Mouse (Mus musculus): Measurements from ENCODE around the gene Aif1l. TPM values are rescaled to one million over a fixed set of nuclear protein-coding genes. Genes with fewer than 3 reads are reported as not detected.
A peak's percentile ranks its signal among the peaks of the same experiment; 100 is the strongest.

Aif1l gene
- total RNA-seq, 2 experiments from 2014 or later: 16.0 to 18.2 TPM

DNA sequence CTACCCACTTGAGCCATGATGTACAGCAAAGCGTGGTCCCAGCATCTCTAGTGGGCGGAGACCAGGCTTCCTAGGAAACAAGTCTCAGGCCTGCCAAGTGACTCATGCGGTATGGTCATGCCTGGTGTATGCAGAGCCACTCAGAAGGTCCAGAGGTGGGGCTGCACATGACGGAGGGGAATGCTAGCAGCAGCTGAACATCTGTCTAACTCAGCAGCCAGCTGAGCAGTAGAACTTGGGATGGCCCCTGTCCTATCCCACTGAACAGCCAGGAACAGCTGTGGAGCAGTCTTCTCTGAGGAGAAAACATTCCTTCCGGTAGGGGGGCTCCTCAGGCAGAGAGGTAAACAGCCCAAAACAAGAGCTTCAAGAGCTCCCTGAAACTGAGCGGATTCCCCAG, 1.5 kb upstream of the Aif1l start:
- peak; percentile 71 for DNase-seq

DNA sequence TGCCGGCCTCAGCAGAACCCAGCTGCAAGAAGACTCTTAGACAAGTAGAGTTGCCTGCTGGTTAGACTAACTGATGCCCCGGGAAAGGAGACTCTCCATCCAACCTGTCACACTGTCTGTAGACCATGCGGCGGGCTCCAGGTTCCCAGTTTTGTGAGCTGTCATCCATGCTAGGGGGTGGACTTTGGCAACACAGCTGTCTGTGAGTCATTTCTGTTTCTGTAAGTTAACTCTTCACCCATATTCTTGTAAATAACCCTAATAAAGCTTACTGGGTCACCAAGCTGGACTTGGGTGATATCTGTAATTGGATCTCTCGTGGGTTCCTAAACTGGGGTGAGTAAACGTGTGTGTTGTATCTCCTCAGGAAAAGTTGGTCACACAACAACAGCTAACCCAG, 1.1 kb upstream of the Aif1l start:
- intact Hi-C loops (cut with DNase I; ENCODE audit: low total_unique reads): no loop called here

More for the DNA sequence above, 1.5 kb upstream of the Aif1l start:
- intact Hi-C loops (cut with DNase I; ENCODE audit: low total_unique reads): no loop called here

DNA sequence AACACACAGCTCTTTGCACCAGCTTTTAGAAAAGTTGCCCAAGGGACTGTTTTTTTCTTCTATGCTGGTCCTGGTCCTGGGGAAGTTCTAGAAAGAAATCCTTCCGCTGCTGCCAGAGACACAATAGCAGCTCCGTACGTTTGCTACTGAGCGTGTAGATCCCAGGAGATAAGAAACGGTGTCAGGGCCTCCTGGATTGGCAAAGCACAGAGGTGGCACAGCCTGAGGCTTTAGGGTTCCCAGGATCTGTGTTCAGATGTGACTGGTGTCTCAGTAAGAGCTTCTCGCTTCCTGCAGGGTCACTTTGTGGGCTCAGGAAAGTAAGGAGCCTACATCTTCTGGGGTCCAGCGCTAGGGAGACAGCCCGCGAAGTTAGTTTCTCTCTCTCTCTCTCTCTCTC, 1.0 kb downstream of the Aif1l start:
- intact Hi-C loops (cut with DNase I; ENCODE audit: low total_unique reads): no loop called here
- DNase-seq: no peak

More for the DNA sequence above, 1.1 kb upstream of the Aif1l start:
- no peak for DNase-seq

DNA sequence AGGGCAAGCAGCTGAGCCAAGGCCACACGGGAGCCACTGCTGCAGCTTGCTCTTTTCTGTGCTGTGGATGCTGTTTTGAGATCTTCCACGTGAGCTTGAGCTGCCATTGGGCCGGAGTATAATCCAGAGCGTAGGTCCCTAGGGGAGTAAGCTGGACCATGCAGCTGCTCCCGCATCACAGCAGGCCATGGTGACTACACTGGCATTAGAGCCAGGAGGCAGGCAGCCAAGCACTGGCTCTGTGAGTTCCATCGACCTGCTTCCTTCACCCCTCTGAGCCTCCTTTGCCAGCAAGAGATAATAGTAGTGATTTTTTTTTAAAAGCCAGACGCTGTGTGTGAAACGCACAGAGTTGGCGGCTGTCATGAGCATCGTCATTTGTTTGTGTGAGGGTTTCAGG, 2.3 kb downstream of the Aif1l start:
- intact Hi-C loops (cut with DNase I; ENCODE audit: low total_unique reads): no loop called here
- DNase-seq: peak; percentile 47

DNA sequence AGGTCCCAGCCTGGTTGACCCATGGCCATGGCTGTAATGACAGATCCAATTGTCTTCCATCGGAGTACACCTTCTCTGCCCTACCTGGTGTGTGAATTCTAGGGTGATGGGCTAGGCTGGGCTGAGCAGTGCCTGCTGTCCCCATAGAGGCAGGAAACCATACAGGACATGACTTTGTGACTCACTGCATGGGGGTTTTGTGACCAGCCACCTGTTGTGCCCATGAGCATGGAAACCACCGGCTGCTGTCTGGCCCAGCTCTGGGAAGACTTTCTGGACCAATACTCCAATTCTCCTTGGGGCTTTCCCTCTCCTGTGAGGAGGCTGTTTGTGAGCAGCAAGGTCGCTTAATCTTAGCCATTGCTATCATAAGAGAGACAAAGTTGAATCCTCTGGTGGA, 2.8 kb downstream of the Aif1l start:
- no peak for DNase-seq
- intact Hi-C loops (cut with DNase I; ENCODE audit: low total_unique reads): no loop called here

DNA sequence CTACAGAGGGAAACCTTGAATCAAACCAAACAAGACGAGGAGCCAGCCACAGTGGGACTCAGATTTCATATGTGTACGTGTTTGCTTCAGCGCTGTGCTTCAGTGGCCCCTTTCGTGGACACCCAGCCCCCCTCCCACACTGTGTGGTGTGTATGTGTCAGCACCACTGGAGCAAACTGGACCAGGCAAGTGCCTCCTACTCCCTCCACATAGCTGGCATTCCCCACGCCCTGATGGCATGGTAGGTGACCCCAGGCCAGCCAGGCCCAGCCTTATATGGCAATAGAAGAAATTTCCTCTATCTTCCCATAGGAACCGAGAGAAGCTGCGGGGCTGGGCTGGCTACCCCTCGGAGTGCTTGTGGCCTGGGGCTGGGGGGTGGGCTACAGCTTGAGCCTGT, 3.7 kb downstream of the Aif1l start:
- no peak for DNase-seq
- intact Hi-C loops (cut with DNase I; ENCODE audit: low total_unique reads): no loop called here

DNA sequence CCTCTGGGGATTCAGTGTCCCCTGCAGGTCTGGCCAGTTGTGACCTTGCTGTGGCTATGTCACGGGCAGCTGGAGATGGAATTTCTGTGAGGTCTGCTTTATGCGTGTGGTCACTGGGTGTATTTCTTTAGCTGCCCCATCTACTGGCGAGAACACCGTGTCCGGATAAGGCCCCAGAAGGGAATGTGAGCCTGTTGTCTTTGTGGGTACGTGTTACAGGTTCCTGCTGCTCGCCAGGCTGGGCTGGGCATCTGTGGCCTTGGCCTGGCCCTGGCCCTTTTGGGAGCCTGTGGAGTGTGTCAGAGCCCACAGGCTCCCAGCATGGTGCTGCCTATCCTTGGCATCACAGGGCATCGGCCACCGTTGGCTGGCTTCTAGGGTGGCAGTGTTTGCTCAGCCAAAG, 4.8 kb downstream of the Aif1l start:
- no peak for DNase-seq
- intact Hi-C loops (cut with DNase I; ENCODE audit: low total_unique reads): no loop called here

DNA sequence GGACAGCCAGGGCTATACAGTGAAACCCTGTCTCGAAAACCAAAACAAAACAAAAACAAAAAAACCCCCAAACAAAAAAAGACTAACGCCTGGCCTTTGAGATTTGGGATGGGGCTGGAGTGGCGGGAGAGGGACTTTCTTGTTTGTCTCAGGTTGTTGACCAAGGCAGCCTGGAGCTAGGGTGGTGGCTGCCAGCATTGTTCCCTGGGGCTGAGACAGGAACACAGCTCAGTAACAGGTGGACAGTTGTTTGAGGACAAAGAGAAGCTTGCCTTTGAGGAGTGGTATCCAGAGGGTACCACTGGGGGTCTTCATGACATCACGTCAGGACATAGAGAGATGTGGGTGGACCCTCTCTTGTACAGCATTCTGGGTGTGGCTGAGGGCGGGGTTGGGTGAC, 5.7 kb downstream of the Aif1l start:
- DNase-seq: no peak
- intact Hi-C loops (cut with DNase I; ENCODE audit: low total_unique reads): no loop called here

DNA sequence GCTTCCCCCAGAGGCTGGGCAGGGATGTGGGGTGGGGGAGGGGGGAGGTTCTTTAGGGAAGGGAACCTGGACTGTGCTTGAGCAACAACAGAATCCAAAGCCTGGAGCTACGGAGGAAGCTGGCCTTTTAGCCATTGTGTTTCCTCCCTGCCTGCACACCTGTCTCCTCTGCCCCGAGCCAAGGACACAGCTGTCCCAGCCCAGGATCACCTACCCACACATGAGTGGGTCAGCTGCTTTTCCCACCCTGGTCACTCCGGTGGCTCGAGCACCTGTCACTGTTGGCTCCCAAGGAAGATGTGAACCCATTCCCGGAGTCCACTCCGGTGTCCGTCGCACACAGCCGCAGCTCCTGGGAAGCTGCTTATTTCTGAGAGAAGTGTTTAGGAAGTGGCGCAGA, 7.3 kb downstream of the Aif1l start:
- peak; percentile 48 for DNase-seq
- intact Hi-C loops (cut with DNase I; ENCODE audit: low total_unique reads): no loop called here

DNA sequence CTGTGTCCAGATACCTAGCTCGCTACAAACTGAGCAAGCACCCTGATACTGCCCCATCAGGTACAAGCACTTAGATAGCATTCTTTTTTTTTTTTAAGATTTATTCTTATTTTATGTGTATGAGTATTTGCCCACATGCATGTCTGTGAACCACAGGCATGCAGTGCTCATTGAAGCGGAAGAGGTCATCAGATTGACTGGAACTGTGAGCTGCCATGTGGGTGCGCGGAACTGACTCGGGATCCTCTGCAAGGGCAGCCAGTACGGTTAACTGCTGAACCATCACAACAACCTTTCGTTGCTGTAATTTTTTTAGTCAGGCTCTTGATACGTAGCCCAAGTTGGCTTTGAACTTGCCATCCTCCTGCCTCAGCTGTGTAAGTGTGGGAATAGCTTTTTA, 11.0 kb downstream of the Aif1l start:
- no peak for DNase-seq
- intact Hi-C loops (cut with DNase I; ENCODE audit: low total_unique reads): no loop called here

DNA sequence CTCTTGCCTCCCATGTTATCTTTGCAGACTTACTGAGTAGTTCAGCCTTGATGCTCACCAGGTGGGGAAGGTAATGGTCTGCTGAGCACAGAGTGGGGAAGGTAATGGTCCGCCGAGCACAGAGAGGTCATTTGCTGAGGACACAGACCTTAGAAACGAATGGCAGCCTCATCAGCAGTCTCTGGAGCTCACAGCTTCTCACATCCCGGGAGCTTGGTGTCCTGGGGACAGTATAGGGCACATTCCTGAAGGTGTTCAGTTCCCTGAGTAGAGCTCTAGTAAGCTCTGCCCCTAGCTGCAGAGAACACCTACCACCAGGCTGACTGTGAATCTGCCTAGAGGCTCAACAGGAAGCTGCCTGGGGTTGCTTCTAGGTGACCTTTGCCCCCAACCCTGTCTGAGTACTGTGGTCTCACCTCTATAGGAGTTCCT, 11.9 kb downstream of the Aif1l start:
- DNase-seq: no peak
- intact Hi-C loops (cut with DNase I; ENCODE audit: low total_unique reads): no loop called here

DNA sequence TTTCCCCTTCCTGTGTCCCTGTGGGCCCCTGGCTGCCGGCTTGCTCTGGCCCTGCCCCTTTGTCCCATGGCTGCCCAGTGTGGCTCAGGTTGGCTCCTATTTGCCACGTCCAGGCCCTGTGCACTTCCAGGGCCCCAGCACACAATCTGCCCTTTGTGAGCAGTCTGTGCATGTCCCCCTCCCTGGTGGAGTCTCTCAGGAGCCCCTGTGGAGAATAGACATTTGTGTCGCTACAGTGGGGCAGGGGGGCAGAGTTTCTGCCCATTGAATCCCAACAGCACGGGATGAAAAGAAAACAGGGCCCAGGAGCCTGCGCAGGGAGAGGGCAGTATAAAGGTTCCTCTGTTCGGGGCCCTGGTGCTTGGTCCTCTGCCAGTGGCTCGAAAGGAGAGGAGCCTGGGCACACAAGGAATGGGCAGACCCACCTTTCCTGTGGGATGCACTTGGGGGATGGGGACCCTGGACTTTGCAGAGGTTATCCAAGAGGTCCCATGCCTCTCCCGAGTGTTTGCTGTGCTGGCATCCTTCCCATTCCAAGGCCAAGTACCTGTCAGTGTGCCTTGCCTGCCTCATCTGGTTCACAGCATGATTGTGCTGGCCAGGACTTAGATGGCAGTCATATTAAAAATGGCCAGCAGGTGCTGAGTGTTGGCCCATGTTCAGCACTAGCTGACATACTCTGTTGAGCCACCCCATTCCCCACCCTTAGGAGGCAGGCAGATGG, 12.7 kb downstream of the Aif1l start:
- no peak for DNase-seq
- intact Hi-C loops (cut with DNase I; ENCODE audit: low total_unique reads): no loop called here

DNA sequence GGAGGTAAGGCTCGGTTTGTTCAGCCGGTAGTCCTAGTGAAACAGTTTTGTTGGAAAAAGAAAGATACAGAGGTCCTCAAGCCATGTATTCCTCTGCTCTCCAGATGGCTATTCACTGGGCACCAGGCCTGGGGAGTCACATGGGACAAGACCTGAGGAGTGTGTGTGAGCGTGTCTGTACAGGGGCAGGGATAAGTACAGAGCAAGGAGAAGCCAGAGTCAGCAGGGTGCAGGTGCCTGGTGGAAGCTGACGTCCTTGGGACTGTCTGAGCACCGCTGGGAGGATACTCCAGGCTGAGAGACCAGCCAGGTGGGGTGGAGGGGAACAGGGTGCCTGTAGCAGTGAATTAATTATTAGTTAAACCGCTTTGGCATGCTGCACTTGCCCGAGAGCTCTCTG, 13.6 kb downstream of the Aif1l start:
- DNase-seq: no peak
- intact Hi-C loops (cut with DNase I; ENCODE audit: low total_unique reads): no loop called here

DNA sequence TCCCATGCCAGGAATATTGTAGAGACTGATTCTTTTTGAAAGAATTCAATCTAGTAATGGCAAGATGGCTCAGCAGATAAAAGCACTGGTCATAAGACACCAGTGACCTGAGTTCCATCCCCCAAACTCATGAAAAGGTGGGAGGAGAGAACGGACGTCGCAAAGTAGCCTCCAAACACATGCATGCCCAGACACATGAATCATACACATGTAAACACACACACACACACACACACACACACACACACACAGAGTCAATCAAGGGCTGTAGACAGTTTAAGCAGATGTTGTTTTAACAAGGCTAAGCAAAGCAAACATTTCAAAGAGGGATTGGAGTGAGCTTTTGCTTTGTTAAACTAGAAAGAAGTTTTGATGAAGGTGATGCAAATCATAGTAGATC, 14.3 kb downstream of the Aif1l start:
- DNase-seq: no peak
- intact Hi-C loops (cut with DNase I; ENCODE audit: low total_unique reads): no loop called here

DNA sequence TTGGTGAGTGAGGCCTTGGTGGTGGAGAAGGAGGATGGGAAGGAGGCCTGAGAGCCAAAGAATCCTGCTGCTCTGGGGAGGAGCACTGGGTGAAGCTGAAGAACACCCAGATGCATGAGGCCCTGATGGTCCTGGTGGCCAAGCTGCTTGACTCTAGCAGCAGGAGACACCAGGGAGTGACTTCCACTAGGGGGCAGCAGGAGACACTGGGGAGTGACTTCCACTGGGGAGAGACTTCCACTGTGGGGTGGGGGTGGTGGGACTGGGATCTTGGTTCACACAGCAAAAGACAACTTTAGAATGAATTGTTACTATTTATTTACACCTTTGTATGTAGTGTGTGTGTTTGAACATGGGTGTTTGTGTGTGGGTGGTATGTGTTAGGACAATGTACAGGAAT, 15.2 kb downstream of the Aif1l start:
- intact Hi-C loops (cut with DNase I; ENCODE audit: low total_unique reads): no loop called here
- DNase-seq: peak; percentile 45

DNA sequence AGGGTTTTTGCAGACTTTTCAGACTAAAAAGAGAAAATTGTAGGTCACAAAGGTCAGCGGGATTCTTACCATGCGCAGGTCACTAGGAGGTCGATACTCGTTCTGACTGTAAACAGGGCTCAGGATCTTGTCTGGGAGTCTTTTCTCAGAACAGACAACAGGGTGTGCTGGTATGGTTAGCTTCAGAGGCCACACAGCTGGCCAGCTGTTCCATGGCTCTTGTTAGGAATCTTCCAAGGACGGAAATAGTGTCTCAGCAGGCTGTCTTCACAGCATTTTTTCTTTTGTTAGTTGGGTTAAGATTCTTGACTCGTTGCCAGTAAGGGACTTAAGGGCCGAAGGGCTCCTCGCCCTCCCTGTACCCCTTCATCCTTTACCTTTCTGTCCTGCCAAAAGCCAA, 16.9 kb downstream of the Aif1l start:
- intact Hi-C loops (cut with DNase I; ENCODE audit: low total_unique reads): no loop called here
- DNase-seq: no peak

DNA sequence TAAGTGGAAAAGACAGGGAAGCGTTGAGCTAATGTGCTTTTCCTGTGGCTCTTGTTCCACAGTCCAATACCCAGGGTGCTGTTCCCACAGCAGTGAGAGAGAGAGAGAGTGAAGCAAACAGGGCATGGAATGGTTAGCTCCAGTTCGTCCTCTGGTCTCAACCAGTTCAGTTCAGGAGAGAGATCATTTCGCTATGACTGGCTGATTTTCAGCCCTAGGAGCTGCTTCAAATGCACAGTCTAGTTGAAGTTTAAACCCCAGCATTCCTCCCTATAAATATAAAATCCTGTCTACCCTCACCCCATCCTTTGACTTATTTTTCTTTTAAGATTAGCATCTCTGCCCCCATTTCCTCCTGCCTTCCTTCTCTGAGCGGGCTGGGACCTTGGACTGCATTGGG, 22.6 kb downstream of the Aif1l start:
- no peak for DNase-seq
- intact Hi-C loops (cut with DNase I; ENCODE audit: low total_unique reads): no loop called here

DNA sequence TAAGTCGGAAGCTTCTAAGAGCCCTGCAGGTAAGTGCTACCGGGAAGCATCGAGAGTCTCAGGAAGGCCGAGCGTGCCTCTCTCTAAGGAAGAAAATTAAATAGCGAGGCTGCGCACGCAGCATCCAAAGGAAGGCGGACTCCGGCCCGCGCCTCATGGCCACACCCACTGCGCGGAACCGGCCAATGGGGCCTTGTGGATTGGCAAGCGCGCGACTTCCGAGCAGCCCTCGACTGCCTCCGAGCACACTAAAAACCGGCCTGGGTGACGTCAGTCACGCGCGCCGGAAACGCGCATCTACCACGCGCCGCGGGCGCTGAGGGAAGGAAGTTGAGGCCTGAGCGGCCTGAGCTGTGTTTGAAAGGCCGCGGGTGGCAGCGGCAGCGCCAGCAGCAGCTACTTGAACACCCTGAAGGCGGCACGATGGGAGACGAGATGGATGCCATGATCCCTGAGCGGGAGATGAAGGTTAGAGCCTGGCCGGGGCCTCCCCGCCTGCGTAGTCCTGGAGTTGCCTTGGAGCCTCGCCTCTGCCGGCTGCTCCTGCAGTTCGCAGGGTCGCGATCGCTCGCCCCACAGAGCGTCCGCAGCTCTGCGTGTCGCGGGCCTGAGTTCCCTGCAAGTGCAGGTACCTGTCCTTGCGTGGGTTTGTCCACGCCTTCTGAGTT, 24.3 kb downstream of the Aif1l start, which contains the start of gene Nup214:
Gene Nup214, plus strand, starts transcription at position 296 of the 668 bp plus-strand sequence.
- DNase-seq: peak; percentile 99
- intact Hi-C loops (cut with DNase I; ENCODE audit: low total_unique reads): no loop called here

DNA sequence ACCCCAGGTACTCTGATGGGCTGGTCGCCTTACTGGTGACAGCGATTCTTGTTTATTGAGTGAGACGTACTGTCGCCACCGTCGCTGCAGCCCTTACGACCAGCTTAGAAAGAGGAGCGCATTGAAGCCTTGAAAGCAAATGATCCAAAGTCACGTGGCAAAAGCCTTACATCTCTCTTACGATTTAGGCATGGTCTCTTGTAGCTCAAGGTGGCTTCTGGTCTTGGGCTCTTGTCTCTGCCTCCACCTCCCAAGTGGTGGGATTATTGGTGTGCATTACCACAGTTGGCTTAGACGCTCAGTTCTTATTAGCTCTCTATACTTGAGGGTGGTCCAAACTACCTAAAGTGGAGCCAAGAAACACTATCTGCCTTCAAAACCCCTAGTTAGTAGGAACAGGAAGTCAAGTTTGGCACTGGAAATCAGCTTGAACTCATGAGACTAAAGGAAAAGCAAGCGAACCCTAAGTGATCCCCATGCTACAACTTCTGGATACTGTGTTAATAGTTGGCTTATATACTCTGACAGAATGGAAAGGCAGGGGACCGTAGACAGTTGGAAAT, 25.0 kb downstream of the Aif1l start:
- intact Hi-C loops (cut with DNase I; ENCODE audit: low total_unique reads): no loop called here

DNA sequence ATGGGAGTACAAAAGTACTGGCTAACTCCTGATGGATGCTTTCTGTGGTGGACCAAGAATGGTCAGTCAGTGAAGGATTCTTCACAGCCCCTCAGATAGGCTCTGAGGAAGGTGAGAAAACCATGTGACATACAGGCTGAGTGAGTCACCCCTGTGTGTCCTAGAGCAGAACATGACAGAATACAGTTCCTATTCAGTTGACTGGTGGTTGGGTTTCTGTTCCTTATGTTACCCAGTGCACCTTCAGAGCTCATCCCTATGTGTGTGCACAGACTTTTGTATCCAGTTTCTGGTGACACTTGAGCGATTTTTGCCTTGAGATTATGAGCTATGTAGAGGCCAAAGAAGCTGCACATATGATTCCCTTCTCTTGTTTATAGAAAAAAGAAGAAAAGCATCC, 37.8 kb downstream of the Aif1l start:
- intact Hi-C loops (cut with DNase I; ENCODE audit: low total_unique reads): no loop called here
- no peak for DNase-seq

More for the DNA sequence above, 25.0 kb downstream of the Aif1l start:
- DNase-seq: no peak

DNA sequence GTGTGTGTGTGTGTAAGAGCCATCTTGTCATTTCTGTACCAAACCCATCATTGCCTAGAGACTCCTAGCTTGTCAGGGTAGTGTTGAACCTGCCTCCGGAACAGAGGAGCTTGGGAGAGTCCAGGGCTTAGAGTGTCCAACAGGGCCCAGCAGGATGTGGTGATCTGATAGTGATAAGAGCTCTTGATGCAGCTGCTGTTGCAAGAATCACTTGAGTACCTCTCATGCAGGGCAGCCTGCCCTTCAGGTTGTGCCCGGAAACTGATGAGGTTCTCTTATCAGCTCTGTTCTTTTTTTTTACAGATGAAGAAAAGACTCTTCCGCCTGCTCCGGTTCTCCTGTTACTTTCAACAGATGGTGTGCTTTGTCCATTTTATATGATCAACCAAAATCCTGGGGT, 41.0 kb downstream of the Aif1l start:
- intact Hi-C loops (cut with DNase I; ENCODE audit: low total_unique reads): loop anchor here (10.0 kb wide), 1 partner anchor 214 kb away; no protein-coding TSS in a partner anchor
- no peak for DNase-seq

All from gastrocnemius, postnatal 14 days (tissue).